Mouse (Mus musculus) left cerebral cortex, postnatal 4 days (tissue): ENCODE data around the gene Pyy. TPM values are rescaled to one million over a fixed set of nuclear protein-coding genes. Genes with fewer than 3 reads are reported as not detected.

Experiments used
- DNase-seq: peaks from one replicate; pipeline ENCODE4 v3.0.0-alpha.2; 2022
- intact Hi-C: fragments of 180-260 bp; cut with DNase I; formaldehyde crosslinking; loops from one replicate; pipeline ENCODE4 v1.15.1; 2025
- total RNA-seq, 2 experiments: library from RNA; stranded (reverse); gene quantifications; 2 replicates each; pipeline ENCODE4 v1.2.3; 2021

Pyy gene
- total RNA-seq, 2 experiments from 2014 or later, result not detected

DNA sequence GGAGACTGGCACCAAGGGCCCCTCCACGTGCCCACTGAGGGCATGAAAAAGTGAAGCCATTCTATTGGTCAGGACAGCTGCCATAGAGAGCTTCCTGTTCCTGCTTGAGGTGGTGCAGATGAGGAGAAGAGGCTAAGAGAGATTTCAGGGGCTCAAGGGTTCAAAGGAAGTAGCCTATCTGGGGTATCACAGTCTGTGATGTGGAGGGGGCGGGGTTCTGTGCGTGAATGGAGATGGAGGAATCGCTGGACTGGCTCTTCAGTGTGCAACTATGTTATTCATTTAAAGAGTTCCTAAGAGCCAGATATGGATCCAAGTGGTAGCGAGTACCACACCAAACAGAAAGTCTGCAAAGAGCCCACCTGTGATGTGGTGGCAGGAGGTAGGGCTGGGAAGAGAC is 11.2 kb downstream of the Pyy start:
- intact Hi-C loops, result no loop called here
- no peak for DNase-seq

DNA sequence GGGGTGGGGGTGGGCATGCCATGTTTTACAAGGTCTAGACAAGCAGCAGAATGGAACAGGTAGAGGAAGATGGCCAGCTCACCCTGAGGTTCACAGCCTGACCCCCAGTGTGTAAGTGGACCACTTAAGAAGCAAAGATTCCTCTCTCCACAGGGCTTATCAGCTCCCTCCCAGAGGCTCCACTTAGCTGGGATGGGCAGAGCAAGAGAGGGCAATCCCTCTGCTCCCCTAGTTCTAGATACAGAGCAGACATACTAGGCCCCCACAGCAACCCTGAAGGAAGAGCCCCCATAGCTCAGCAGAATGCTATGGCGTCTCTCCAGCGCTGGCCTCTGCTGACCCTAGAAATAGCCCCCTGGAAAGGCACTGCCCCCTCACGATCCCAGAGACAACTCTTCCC is 12.0 kb downstream of the Pyy start:
- intact Hi-C loops, result no loop called here
- no peak for DNase-seq

DNA sequence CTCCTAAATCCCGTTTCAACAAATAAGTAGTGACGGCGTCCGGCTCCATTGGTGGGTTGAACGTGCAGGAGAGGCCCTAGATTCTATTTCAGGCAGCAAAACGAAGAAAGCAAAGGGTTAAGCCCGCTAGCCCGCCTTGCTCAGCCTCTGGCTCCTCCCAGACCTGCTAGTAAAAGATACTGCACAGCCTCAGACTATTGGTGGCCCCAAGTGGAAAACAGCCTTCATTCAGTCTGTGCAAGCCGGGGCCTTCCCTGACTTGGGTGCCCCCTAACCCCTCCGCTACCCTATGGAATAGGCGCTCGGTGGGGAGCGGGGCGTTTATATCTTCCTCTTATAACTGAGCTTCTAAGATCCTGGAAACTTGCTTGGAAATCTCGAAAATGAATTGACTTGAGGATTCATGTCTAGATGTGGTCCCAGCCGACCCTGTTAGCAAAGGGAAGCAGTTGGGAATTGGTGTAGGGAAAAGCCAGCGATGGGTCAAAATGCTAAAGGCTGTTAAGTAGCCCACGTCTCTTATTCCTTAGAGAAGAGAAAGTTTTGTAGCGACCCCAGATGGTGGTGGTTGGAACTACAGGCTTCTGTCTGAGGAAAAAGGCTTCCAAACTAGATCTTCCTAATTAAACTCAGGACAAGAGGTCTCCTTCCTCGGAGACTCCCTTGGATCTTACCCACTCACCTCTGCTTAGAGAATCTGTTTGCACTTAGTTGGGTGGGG is 18.4 kb downstream of the Pyy start:
- intact Hi-C loops, result no loop called here
- DNase-seq, result peak; percentile 69

- peak; percentile 60 for DNase-seq
- intact Hi-C loops, result no loop called here
Observed at GRCm38 (mm10) chr11:102087931-102088898, 19.4 kb downstream of the Pyy start, which contains the start of gene Mpp2. TSS of gene Mpp2 (minus strand) at chr11:102088515.

- peak; percentile 83 for DNase-seq
- intact Hi-C loops, result no loop called here
Observed at GRCm38 (mm10) chr11:102087081-102087751, 20.4 kb downstream of the Pyy start.

GRCm38 (mm10) chr11:102086331-102086730 is 21.3 kb downstream of the Pyy start:
- intact Hi-C loops, result no loop called here

GRCm38 (mm10) chr11:102084159-102084558 is 23.5 kb downstream of the Pyy start:
- intact Hi-C loops, result no loop called here
- DNase-seq, result no peak

More at GRCm38 (mm10) chr11:102086331-102086730, 21.3 kb downstream of the Pyy start:
- peak; percentile 68 for DNase-seq

- intact Hi-C loops, result no loop called here
- no peak for DNase-seq
Observed at GRCm38 (mm10) chr11:102083193-102083592, 24.4 kb downstream of the Pyy start.

DNA sequence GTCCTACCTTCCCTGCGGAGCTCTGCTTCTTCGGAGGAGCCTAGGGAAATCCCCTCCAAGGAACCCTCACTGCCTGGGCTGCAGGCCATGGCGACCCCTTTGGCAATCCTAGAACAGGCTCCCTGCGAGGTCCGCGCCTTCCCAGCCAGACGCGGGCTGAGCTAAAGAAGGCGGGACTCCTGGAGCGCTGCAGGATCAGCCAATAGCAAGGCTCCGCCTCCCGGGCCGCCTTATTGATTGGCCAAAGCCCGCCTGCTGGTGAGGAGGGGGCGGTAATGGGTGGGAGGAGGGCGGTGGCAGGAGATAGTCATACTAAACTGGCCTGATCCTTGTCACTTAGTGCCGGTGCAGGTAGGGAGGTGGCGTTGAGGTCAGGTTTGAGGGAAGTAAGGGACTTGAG is 25.3 kb downstream of the Pyy start:
- intact Hi-C loops, result no loop called here
- DNase-seq, result peak; percentile 78

GRCm38 (mm10) chr11:102073722-102074121 is 33.9 kb downstream of the Pyy start:
- intact Hi-C loops, result no loop called here
- no peak for DNase-seq

DNA sequence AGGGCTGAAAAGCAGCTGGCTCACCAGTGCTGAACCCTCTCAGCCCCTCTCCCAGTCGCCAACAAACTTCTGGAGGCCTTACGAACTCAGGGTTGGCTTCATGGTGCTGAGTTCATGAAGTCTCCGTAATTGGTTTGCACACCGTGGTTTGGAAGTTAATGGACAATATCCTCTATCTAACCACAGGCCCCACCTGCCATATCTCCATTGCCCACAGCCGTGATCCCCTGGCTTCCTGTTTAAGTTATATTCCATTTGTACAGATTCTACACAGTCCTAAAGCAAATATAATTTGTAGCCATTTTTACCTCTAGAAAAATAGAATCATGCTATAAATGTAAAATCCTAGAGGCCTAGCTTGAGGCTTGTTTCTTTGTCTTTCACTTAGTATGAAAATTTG is 34.9 kb downstream of the Pyy start:
- DNase-seq, result no peak
- intact Hi-C loops, result no loop called here

- DNase-seq, result peak; percentile 43
- intact Hi-C loops, result no loop called here
Observed at GRCm38 (mm10) chr11:102070426-102070825, 37.2 kb downstream of the Pyy start.

- intact Hi-C loops, result no loop called here
- peak; percentile 41 for DNase-seq
Observed at GRCm38 (mm10) chr11:102069633-102070032, 38.0 kb downstream of the Pyy start.

DNA sequence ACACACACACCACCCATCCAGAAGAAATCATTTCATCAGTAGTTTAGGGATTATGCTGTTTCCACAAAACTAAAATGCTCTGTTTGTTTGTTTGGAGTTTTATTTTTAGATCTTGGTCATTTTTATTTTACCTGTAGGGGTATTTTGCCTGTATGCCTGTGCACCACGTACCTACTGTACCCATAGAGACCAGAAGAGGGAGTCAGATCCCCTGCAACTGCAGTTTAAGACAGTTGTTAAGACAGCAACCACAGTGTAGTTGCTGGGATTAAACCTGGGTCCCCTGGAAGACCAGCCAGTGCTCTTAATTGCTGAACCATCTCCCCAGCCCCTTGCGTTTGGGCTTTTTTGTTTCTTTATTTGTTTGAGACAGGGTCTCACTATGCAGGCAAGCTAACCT is 38.7 kb downstream of the Pyy start:
- intact Hi-C loops, result no loop called here
- no peak for DNase-seq

- DNase-seq, result no peak
- intact Hi-C loops, result loop anchor here (5.0 kb wide), 1 partner anchor 74 kb away; no protein-coding TSS in a partner anchor
Observed at GRCm38 (mm10) chr11:102063076-102063475, 44.6 kb downstream of the Pyy start.

DNA sequence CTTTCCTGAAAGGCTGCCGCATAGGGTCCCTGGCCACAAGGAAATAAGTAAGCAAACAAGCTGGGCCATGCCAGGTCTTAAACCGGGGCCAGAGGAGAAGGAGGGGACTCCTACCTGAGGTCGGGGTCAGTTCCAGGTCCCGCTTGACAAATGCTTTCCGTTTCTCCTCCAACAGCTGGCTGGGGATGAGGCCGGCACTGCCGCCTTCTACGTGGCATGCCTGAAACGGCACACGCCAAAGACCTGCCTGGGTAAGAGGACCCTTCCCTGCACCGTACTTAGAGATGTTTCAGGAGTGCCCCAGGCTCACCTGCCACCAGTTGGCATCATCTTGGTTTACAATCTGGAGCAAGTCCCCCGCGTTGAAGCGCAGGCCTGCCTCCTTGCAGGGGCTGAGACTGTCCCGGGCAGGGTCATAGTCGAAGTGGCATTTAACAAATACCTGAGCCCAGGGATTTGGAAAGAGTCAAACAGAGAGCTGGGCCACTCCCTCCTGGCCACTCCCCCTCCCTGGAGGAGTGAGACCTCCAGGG is 45.6 kb downstream of the Pyy start:
- no peak for DNase-seq
- intact Hi-C loops, result loop anchor here (5.0 kb wide), 1 partner anchor 75 kb away; no protein-coding TSS in a partner anchor

- intact Hi-C loops, result loop anchor here (5.0 kb wide), 1 partner anchor 76 kb away; no protein-coding TSS in a partner anchor
- peak; percentile 79 for DNase-seq
Observed at GRCm38 (mm10) chr11:102061236-102061940, 46.2 kb downstream of the Pyy start.
